Mouse (Mus musculus) B cell, adult (primary cell): Measurements from ENCODE around the gene Pilra. TPM values are rescaled to one million over a fixed set of nuclear protein-coding genes. Genes with fewer than 3 reads are reported as not detected.

Experiments used
- total RNA-seq: library from RNA; stranded (reverse); gene quantifications from 4 replicates; pipeline ENCODE4 v1.2.4, GENCODE M21; 2023; ENCODE audit not compliant: inconsistent age

The Pilra gene
- 1.3 to 3.1 TPM (median 1.7 TPM) in 4 replicates for total RNA-seq

DNA sequence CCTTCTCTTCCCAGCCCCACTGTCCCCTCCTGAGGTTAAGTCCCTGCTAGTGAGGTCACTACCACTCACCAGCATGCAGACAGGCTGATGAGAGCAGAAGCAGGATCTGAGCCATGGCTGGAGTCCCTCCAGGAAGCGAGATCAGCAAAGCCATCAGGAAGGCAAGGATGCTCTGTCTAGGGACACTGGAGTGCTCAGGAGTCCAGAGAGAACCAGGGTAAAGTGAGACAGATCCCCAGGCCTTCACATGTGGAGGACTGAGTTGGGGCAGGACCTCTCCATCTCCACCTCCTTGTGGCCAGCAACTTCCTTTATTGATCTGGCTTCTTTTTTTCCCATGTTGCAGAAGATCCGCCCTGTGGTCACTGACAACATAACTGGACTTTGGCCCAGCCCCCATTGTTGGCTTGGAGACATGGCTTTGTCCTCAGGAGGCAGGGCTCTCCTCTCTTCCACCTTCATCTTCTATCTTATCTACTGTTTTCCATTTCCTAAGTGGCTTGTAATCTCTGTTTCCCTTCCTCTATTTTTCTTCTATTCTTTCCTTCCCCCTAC lies at the start of gene Pilra:
Pilra (minus strand) TSS at position 316 of the 555 bp plus-strand sequence.

DNA sequence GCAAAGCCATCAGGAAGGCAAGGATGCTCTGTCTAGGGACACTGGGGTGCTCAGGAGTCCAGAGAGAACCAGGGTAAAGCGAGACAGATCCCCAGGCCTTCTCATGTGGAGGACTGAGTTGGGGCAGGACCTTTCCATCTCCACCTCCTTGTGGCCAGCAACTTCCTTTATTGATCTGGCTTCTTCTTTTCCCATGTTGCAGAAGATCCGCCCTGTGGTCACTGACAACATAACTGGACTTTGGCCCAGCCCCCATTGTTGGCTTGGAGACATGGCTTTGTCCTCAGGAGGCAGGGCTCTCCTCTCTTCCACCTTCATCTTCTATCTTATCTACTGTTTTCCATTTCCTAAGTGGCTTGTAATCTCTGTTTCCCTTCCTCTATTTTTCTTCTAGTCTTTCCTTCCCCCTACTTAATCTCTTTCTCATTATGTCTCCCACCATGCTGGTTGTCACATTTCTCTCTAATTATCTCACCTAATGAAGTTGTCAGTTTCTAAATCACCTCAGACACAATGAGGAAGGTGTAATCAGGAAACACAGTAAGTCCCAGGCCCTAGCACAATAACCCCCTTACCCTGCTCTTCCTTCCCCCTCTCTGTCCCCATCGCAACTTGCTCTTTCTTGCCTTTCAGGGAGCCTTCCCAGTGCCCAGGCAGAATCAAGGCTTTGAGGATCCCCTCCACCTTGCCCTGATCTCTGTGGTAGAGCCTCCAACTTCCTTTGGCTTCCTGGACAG lies 35.7 kb upstream of the Pilra start, which contains the start of gene Pilrb2:
Pilrb2 (minus strand) TSS at position 172 of the 737 bp plus-strand sequence.

DNA sequence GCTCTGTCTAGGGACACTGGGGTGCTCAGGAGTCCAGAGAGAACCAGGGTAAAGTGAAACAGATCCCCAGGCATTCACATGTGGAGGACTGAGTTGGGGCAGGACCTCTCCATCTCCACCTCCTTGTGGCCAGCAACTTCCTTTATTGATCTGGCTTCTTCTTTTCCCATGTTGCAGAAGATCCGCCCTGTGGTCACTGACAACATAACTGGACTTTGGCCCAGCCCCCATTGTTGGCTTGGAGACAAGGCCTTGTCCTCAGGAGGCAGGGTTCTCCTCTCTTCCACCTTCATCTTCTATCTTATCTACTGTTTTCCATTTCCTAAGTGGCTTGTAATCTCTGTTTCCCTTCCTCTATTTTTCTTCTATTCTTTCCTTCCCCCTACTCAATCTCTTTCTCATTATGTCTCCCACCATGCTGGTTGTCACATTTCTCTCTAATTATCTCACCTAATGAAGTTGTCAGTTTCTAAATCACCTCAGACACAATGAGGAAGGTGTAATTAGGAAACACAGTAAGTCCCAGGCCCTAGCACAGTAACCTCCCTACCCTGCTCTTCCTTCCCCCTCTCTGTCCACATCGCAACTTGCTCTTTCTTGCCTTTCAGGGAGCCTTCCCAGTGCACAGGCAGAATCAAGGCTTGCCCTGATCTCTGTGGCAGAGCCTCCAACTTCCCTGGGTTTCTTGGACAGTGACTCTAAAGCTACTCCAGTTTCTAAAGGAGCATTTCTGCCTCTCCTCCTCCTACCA lies 22.1 kb upstream of the Pilra start, which contains the start of gene Pilrb1:
Pilrb1 (minus strand) TSS at position 147 of the 751 bp plus-strand sequence.

GRCm38 (mm10) chr5:137787151-137787928 lies 48.7 kb downstream of the Pilra start, which contains the start of the genes Mepce and Zcwpw1:
Mepce (minus strand) TSS chr5:137787655.
Zcwpw1 (plus strand) TSS chr5:137787798.

DNA sequence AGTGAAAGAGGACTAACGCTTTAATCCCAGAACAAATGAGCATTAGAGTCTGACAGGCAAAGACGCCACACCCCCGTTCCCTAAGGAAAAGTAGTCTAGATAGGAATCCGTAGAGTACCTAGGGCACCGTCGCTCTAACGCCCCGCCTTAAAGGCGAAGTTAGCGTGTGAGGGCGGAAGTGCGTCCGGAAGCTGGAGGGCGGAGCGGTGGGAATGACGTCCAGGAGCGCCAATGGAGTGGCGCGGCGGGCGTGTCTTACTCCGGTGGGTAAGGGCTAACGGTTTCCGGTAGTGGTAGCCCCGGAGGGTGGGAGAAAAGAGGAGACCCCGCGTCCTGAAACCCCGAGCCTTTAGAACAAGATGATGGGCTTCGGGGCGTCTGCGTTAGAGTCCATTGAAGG lies 57.4 kb downstream of the Pilra start, which contains the start of gene Ppp1r35:
Ppp1r35 (plus strand) TSS at position 215 of the 400 bp plus-strand sequence.

Other genes with a start within 250 kb of the Pilra start
- 32.1 to 44.5 TPM (median 37.3 TPM) in 4 replicates for gene Mospd3, start 235.2 kb downstream of the Pilra start, total RNA-seq
- 1.1 to 2.3 TPM (median 1.5 TPM) in 4 replicates for gene Pcolce, start 222.5 kb downstream of the Pilra start, total RNA-seq
- gene Fbxo24, start 207.3 kb downstream of the Pilra start, total RNA-seq: 0.22 to 0.45 TPM (median 0.30 TPM) in 3 of 4 replicates, not detected in the other
- gene Lrch4, start 207.2 kb downstream of the Pilra start, total RNA-seq: 206 to 213 TPM (median 209 TPM) in 4 replicates
- gene Gm20605, start 207.1 kb downstream of the Pilra start, total RNA-seq: 58.1 to 62.4 TPM (median 60.8 TPM) in 4 replicates
- 84.0 to 92.8 TPM (median 85.8 TPM) in 4 replicates for gene Sap25, start 194.9 kb downstream of the Pilra start, total RNA-seq
- not detected in 4 replicates for gene Irs3, start 190.6 kb downstream of the Pilra start, total RNA-seq
- 17.4 to 20.9 TPM (median 18.1 TPM) in 4 replicates for gene Agfg2, start 151.6 kb downstream of the Pilra start, total RNA-seq
- gene Nyap1, start 94.7 kb downstream of the Pilra start, total RNA-seq: 0.21 to 0.48 TPM (median 0.42 TPM) in 4 replicates
- 201 to 221 TPM (median 212 TPM) in 4 replicates for gene Tsc22d4, start 90.6 kb downstream of the Pilra start, total RNA-seq
- gene Ppp1r35, start 57.4 kb downstream of the Pilra start, total RNA-seq: 19.3 to 26.7 TPM (median 22.2 TPM) in 4 replicates
- 82.8 to 102 TPM (median 90.4 TPM) in 4 replicates for gene Mepce, start 48.6 kb downstream of the Pilra start, total RNA-seq
- gene Zcwpw1, start 48.5 kb downstream of the Pilra start, total RNA-seq: 19.2 to 24.6 TPM (median 22.6 TPM) in 4 replicates
- gene Pilrb1, start 21.8 kb upstream of the Pilra start, total RNA-seq: 1.3 to 3.3 TPM (median 1.5 TPM) in 4 replicates
- gene Pilrb2, start 35.5 kb upstream of the Pilra start, total RNA-seq: 1.1 to 2.5 TPM (median 1.6 TPM) in 3 of 4 replicates, not detected in the other
- gene Cyp3a13, start 85.3 kb upstream of the Pilra start, total RNA-seq: not detected in 4 replicates
- gene Gjc3, start 126.8 kb upstream of the Pilra start, total RNA-seq: not detected in 4 replicates
- not detected in 4 replicates for gene Azgp1, start 145.2 kb upstream of the Pilra start, total RNA-seq
- not detected in 4 replicates for gene Smok3a, start 185.0 kb upstream of the Pilra start, total RNA-seq
- not detected in 4 replicates for gene Smok3b, start 185.1 kb upstream of the Pilra start, total RNA-seq
- not detected in 4 replicates for gene Smok3c, start 216.9 kb upstream of the Pilra start, total RNA-seq
- 15.6 to 18.0 TPM (median 17.9 TPM) in 4 replicates for gene Zkscan1, start 248.8 kb upstream of the Pilra start, total RNA-seq